Mouse (Mus musculus): ENCODE data around the gene Fbxw11. TPM values are rescaled to one million over a fixed set of nuclear protein-coding genes. Genes with fewer than 3 reads are reported as not detected.

The Fbxw11 gene
- polyA plus RNA-seq, 1 experiment from 2014 or later = 32.1 TPM

- Histone ChIP-seq H3K9me3 (ENCODE audit: control insufficient read depth, low read length) (no peaks in the 10 kb centered on the region), H3K4me1 (replicated peaks; ENCODE audit: control insufficient read depth, insufficient read depth) (0 out of 2 replicates have a peak, but pooled peaks cover 2% of the 10 kb centered on the region), H3K36me3 (ENCODE audit: control insufficient read depth, insufficient read depth, low read length) (no peaks in the 10 kb centered on the region; the same call in 1 of the 2 replicates), H3K27ac (replicated peaks) (no peak overlapping the region), H3K9ac (ENCODE audit: low read length) (no peak overlapping the region), H3K4me2 (replicated peaks; ENCODE audit: low read depth) (no peak overlapping the region), H3K4me3 (ENCODE audit: low read depth, low read length) (no peak overlapping the region), H3K27me3 (ENCODE audit: control insufficient read depth, insufficient read depth, low read length) (no peaks in the 10 kb centered on the region)
- TF ChIP-seq CTCF (IDR thresholded peaks at IDR 0.05; ENCODE audit: low read depth) = no peak
- no peak for TF ChIP-seq EP300 (optimal IDR thresholded peaks at IDR 0.05)
- DNase-seq (ENCODE audit: low spot score) (no peak), ATAC-seq (ENCODE audit: low FRiP score, low TSS enrichment) (no peak)
- 81% methylated on average over 5 of the region's 5 CpGs for WGBS
Observed at GRCm38 (mm10) chr11:32722653-32723052, 80.1 kb downstream of the Fbxw11 start.

GRCm38 (mm10) chr11:32723287-32723686 lies 80.8 kb downstream of the Fbxw11 start:
- no peak overlapping the region for H3K4me2 ChIP-seq (replicated peaks; ENCODE audit: low read depth)
- DNase-seq (ENCODE audit: low spot score) = no peak
- H3K9ac ChIP-seq (ENCODE audit: low read length) = no peak overlapping the region
- 0 out of 2 replicates have a peak, but pooled peaks cover 2% of the 10 kb centered on the region for H3K4me1 ChIP-seq (replicated peaks; ENCODE audit: control insufficient read depth, insufficient read depth)
- WGBS = 73% methylated on average over 2 of the region's 2 CpGs
- TF ChIP-seq CTCF (IDR thresholded peaks at IDR 0.05; ENCODE audit: low read depth) = no peak
- no peak for TF ChIP-seq EP300 (optimal IDR thresholded peaks at IDR 0.05)
- ATAC-seq (ENCODE audit: low FRiP score, low TSS enrichment) = no peak
- no peaks in the 10 kb centered on the region for H3K27me3 ChIP-seq (ENCODE audit: control insufficient read depth, insufficient read depth, low read length)
- H3K9me3 ChIP-seq (ENCODE audit: control insufficient read depth, low read length) = no peaks in the 10 kb centered on the region
- no peak overlapping the region for H3K4me3 ChIP-seq (ENCODE audit: low read depth, low read length)
- no peaks in the 10 kb centered on the region; the same call in 1 of the 2 replicates for H3K36me3 ChIP-seq (ENCODE audit: control insufficient read depth, insufficient read depth, low read length)
- no peak overlapping the region for H3K27ac ChIP-seq (replicated peaks)

- Histone ChIP-seq H3K4me3 (ENCODE audit: low read depth, low read length) (no peak overlapping the region), H3K9me3 (ENCODE audit: control insufficient read depth, low read length) (no peaks in the 10 kb centered on the region), H3K9ac (ENCODE audit: low read length) (no peak overlapping the region), H3K36me3 (ENCODE audit: control insufficient read depth, insufficient read depth, low read length) (no peaks in the 10 kb centered on the region; the same call in 1 of the 2 replicates), H3K27ac (replicated peaks) (no peak overlapping the region), H3K4me2 (replicated peaks; ENCODE audit: low read depth) (no peak overlapping the region), H3K4me1 (replicated peaks; ENCODE audit: control insufficient read depth, insufficient read depth) (0 out of 2 replicates have a peak, but pooled peaks cover 2% of the 10 kb centered on the region), H3K27me3 (ENCODE audit: control insufficient read depth, insufficient read depth, low read length) (no peaks in the 10 kb centered on the region)
- no peak for TF ChIP-seq EP300 (optimal IDR thresholded peaks at IDR 0.05)
- TF ChIP-seq CTCF (IDR thresholded peaks at IDR 0.05; ENCODE audit: low read depth) = no peak
- no peak for DNase-seq (ENCODE audit: low spot score)
- ATAC-seq (ENCODE audit: low FRiP score, low TSS enrichment) = no peak
- WGBS = 67% methylated on average over 9 of the region's 9 CpGs
Observed at GRCm38 (mm10) chr11:32725171-32725570, 82.6 kb downstream of the Fbxw11 start.

GRCm38 (mm10) chr11:32732467-32732866 lies 89.9 kb downstream of the Fbxw11 start:
- H3K27ac ChIP-seq (replicated peaks) = no peak overlapping the region
- TF ChIP-seq EP300 (optimal IDR thresholded peaks at IDR 0.05) (no peak), CTCF (IDR thresholded peaks at IDR 0.05; ENCODE audit: low read depth) (no peak)
- no peak overlapping the region for H3K9ac ChIP-seq (ENCODE audit: low read length)
- ATAC-seq (ENCODE audit: low FRiP score, low TSS enrichment) (no peak), DNase-seq (ENCODE audit: low spot score) (no peak)
- H3K9me3 ChIP-seq (ENCODE audit: control insufficient read depth, low read length) = no peaks in the 10 kb centered on the region
- no peaks in the 10 kb centered on the region for H3K4me1 ChIP-seq (replicated peaks; ENCODE audit: control insufficient read depth, insufficient read depth)
- 34% methylated on average over 5 of the region's 5 CpGs for WGBS
- no peak overlapping the region for H3K4me2 ChIP-seq (replicated peaks; ENCODE audit: low read depth)
- H3K27me3 ChIP-seq (ENCODE audit: control insufficient read depth, insufficient read depth, low read length) = no peaks in the 10 kb centered on the region
- no peak overlapping the region for H3K4me3 ChIP-seq (ENCODE audit: low read depth, low read length)
- peaks cover 8% of the 10 kb centered on the region for H3K36me3 ChIP-seq (ENCODE audit: control insufficient read depth, insufficient read depth, low read length)

GRCm38 (mm10) chr11:32733195-32733594 lies 90.7 kb downstream of the Fbxw11 start:
- Histone ChIP-seq H3K36me3 (ENCODE audit: control insufficient read depth, insufficient read depth, low read length) (peaks cover 15% of the 10 kb centered on the region), H3K4me2 (replicated peaks; ENCODE audit: low read depth) (no peak overlapping the region), H3K9ac (ENCODE audit: low read length) (no peak overlapping the region), H3K4me3 (ENCODE audit: low read depth, low read length) (no peak overlapping the region), H3K27me3 (ENCODE audit: control insufficient read depth, insufficient read depth, low read length) (no peaks in the 10 kb centered on the region), H3K27ac (replicated peaks) (no peak overlapping the region), H3K4me1 (replicated peaks; ENCODE audit: control insufficient read depth, insufficient read depth) (no peaks in the 10 kb centered on the region), H3K9me3 (ENCODE audit: control insufficient read depth, low read length) (no peaks in the 10 kb centered on the region)
- ATAC-seq (ENCODE audit: low FRiP score, low TSS enrichment) (no peak), DNase-seq (ENCODE audit: low spot score) (no peak)
- TF ChIP-seq CTCF (IDR thresholded peaks at IDR 0.05; ENCODE audit: low read depth) (no peak), EP300 (optimal IDR thresholded peaks at IDR 0.05) (no peak)
- 90% methylated on average over 6 of the region's 6 CpGs for WGBS

GRCm38 (mm10) chr11:32736371-32736770 lies 93.8 kb downstream of the Fbxw11 start:
- TF ChIP-seq CTCF (IDR thresholded peaks at IDR 0.05; ENCODE audit: low read depth) (no peak), EP300 (optimal IDR thresholded peaks at IDR 0.05) (no peak)
- ATAC-seq (ENCODE audit: low FRiP score, low TSS enrichment) = no peak
- no peak overlapping the region for H3K4me2 ChIP-seq (replicated peaks; ENCODE audit: low read depth)
- WGBS = 95% methylated on average over 2 of the region's 2 CpGs
- H3K9ac ChIP-seq (ENCODE audit: low read length) = no peak overlapping the region
- peaks cover 34% of the 10 kb centered on the region for H3K36me3 ChIP-seq (ENCODE audit: control insufficient read depth, insufficient read depth, low read length)
- no peak for DNase-seq (ENCODE audit: low spot score)
- no peak overlapping the region for H3K4me3 ChIP-seq (ENCODE audit: low read depth, low read length)
- H3K9me3 ChIP-seq (ENCODE audit: control insufficient read depth, low read length) = no peaks in the 10 kb centered on the region
- H3K27me3 ChIP-seq (ENCODE audit: control insufficient read depth, insufficient read depth, low read length) = no peaks in the 10 kb centered on the region
- H3K4me1 ChIP-seq (replicated peaks; ENCODE audit: control insufficient read depth, insufficient read depth) = no peaks in the 10 kb centered on the region
- H3K27ac ChIP-seq (replicated peaks) = no peak overlapping the region
